Mouse (Mus musculus) E14TG2a.4 (cell line): Measurements from ENCODE around the gene Corin.

Experiments used
- CTCF ChIP-seq: conservative IDR thresholded peaks from 2 replicates; pipeline ENCODE4 v1.5.1; 2014; ENCODE audit warnings: low read length
- NANOG ChIP-seq: IDR thresholded peaks from 2 replicates; pipeline ENCODE4 v1.6.1; 2014; ENCODE audit warnings: borderline replicate concordance, low read length, mixed read lengths

GRCm38 (mm10) chr5:72401778-72402177, 102.5 kb downstream of the Corin start:
- TF ChIP-seq CTCF (no peak), NANOG (no peak)
